Mouse (Mus musculus): Measurements from ENCODE around the gene Ptpa.

GRCm38 (mm10) chr2:30453570-30453969 lies 37.7 kb downstream of the Ptpa start:
- TF ChIP-seq CTCF (IDR thresholded peaks at IDR 0.05; ENCODE audit: extremely low read depth, insufficient read length, insufficient replicate concordance, low read depth, low read length) (no peak), POLR2A (IDR thresholded peaks at IDR 0.05; ENCODE audit: low read depth, low read length) (no peak)
